Mouse (Mus musculus) MEL (cell line): ENCODE measurements around the gene Lancl3. TPM values are rescaled to one million over a fixed set of nuclear protein-coding genes. Genes with fewer than 3 reads are reported as not detected.

Source experiments
- DNase-seq: peaks from one replicate; pipeline ENCODE4 v3.0.0; 2011; ENCODE audit warnings: low read depth, low spot score
- H3K27ac ChIP-seq: 2 replicates; pipeline ENCODE4 v1.5.1; 2012; ENCODE audit warnings: low read depth, mild to moderate bottlenecking, control low read depth, low read length, moderate library complexity; ENCODE audit not compliant: control insufficient read depth
- H3K27me3 ChIP-seq, 2 experiments: fragments of 150-350 bp in 1 of 2; sonication (generic) in 1 of 2; 2 replicates each; pipeline ENCODE4 v1.6.1; 2012; ENCODE audit warnings: low read length in 2 of 2, mild to moderate bottlenecking in 2 of 2, improper control_type of control experiment in 1 of 2, moderate library complexity in 1 of 2; ENCODE audit not compliant: insufficient read depth in 2 of 2, control insufficient read depth in 1 of 2
- H3K36me3 ChIP-seq, 2 experiments: 2 replicates each; pipeline ENCODE4 v1.6.1; 2012 to 2014; ENCODE audit warnings: low read length in 2 of 2, improper control_type of control experiment in 1 of 2, inconsistent platforms in 1 of 2, mild to moderate bottlenecking in 1 of 2; ENCODE audit not compliant: insufficient read depth in 2 of 2, control insufficient read depth in 1 of 2
- H3K4me1 ChIP-seq, 2 experiments: fragments of 150-350 bp in 1 of 2; sonication (generic) in 1 of 2; 2 replicates each; pipeline ENCODE4 v1.6.1; 2012; ENCODE audit warnings: low read length in 2 of 2, improper control_type of control experiment in 1 of 2, mild to moderate bottlenecking in 1 of 2; ENCODE audit not compliant: insufficient read depth in 2 of 2, control insufficient read depth in 1 of 2
- H3K4me3 ChIP-seq, 2 experiments: fragments of 150-350 bp in 1 of 2; sonication (generic) in 1 of 2; 2 replicates each; pipeline ENCODE4 v1.5.1; 2012; ENCODE audit warnings: low read depth in 2 of 2, low read length in 2 of 2, mild to moderate bottlenecking in 2 of 2, moderate library complexity in 2 of 2, control low read depth in 1 of 2, improper control_type of control experiment in 1 of 2; ENCODE audit not compliant: control insufficient read depth in 1 of 2, insufficient read depth in 1 of 2
- H3K79me2 ChIP-seq: 2 replicates; pipeline ENCODE4 v1.6.1; 2012; ENCODE audit warnings: mild to moderate bottlenecking, low read length, moderate library complexity; ENCODE audit not compliant: control insufficient read depth, poor library complexity, insufficient read depth
- H3K9ac ChIP-seq: 2 replicates; pipeline ENCODE4 v1.6.1; 2012; ENCODE audit warnings: low read depth, mild to moderate bottlenecking, control low read depth, low read length, moderate library complexity; ENCODE audit not compliant: control insufficient read depth, poor library complexity, severe bottlenecking
- H3K9me3 ChIP-seq: fragments of 150-350 bp; sonication (generic); replicated peaks from 2 replicates; pipeline ENCODE4 v1.6.1; 2012; ENCODE audit warnings: mild to moderate bottlenecking, low read length, improper control_type of control experiment, moderate library complexity; ENCODE audit not compliant: insufficient read depth
- BHLHE40 ChIP-seq: IDR thresholded peaks from 2 replicates; pipeline ENCODE4 v1.6.1; 2012; ENCODE audit warnings: low read depth, mild to moderate bottlenecking, inconsistent platforms, low read length, improper control_type of control experiment, borderline replicate concordance
- CHD2 ChIP-seq: IDR thresholded peaks from 2 replicates; pipeline ENCODE4 v1.6.1; 2011; ENCODE audit warnings: low read length, improper control_type of control experiment
- CTCF ChIP-seq, 3 experiments: IDR thresholded peaks in 2 of 3; conservative IDR thresholded peaks in 1 of 3; 2 replicates each; pipeline ENCODE4 v1.5.1; 2011 to 2012; ENCODE audit warnings: low read length in 3 of 3, low read depth in 2 of 3, mild to moderate bottlenecking in 2 of 3, improper control_type of control experiment in 1 of 3, inconsistent platforms in 1 of 3, mixed read lengths in 1 of 3, moderate library complexity in 1 of 3; ENCODE audit not compliant: control insufficient read depth in 1 of 3, insufficient read depth in 1 of 3, poor library complexity in 1 of 3, severe bottlenecking in 1 of 3
- E2F4 ChIP-seq: IDR thresholded peaks from 2 replicates; pipeline ENCODE4 v1.6.1; 2011; ENCODE audit warnings: low read depth, low read length, improper control_type of control experiment, borderline replicate concordance
- ETS1 ChIP-seq: IDR thresholded peaks from 2 replicates; pipeline ENCODE4 v1.6.1; 2012; ENCODE audit warnings: low read depth, mild to moderate bottlenecking, inconsistent platforms, low read length, improper control_type of control experiment, moderate library complexity
- HCFC1 ChIP-seq: IDR thresholded peaks from 2 replicates; pipeline ENCODE4 v1.6.1; 2012; ENCODE audit warnings: low read depth, mild to moderate bottlenecking, inconsistent platforms, low read length, improper control_type of control experiment, moderate library complexity
- KAT2A ChIP-seq: conservative IDR thresholded peaks from 2 replicates; pipeline ENCODE4 v1.6.1; 2012; ENCODE audit warnings: low read depth, low read length, improper control_type of control experiment, inconsistent platforms
- MAFK ChIP-seq: IDR thresholded peaks from 2 replicates; pipeline ENCODE4 v1.6.1; 2011; ENCODE audit warnings: low read depth, mild to moderate bottlenecking, low read length, improper control_type of control experiment, borderline replicate concordance
- MAX ChIP-seq: IDR thresholded peaks from 2 replicates; pipeline ENCODE4 v1.6.1; 2011; ENCODE audit warnings: low read length, improper control_type of control experiment
- MAZ ChIP-seq: IDR thresholded peaks from 2 replicates; pipeline ENCODE4 v1.6.1; 2012; ENCODE audit warnings: low read depth, mild to moderate bottlenecking, inconsistent platforms, low read length, improper control_type of control experiment
- MEF2A ChIP-seq: IDR thresholded peaks from 2 replicates; pipeline ENCODE4 v1.6.1; 2014; ENCODE audit warnings: low read depth, mild to moderate bottlenecking, inconsistent platforms, low read length, improper control_type of control experiment; ENCODE audit not compliant: poor library complexity, insufficient replicate concordance, severe bottlenecking; ENCODE audit errors: extremely low read depth
- MXI1 ChIP-seq: IDR thresholded peaks from 2 replicates; pipeline ENCODE4 v1.6.1; 2011; ENCODE audit warnings: mild to moderate bottlenecking, low read depth, low read length, improper control_type of control experiment
- MYB ChIP-seq: IDR thresholded peaks from 2 replicates; pipeline ENCODE4 v1.6.1; 2011; ENCODE audit warnings: mild to moderate bottlenecking, low read depth, low read length, improper control_type of control experiment
- MYC ChIP-seq: IDR thresholded peaks from 2 replicates; pipeline ENCODE4 v1.6.1; 2011; ENCODE audit warnings: low read depth, mild to moderate bottlenecking, low read length, improper control_type of control experiment, moderate library complexity
- NELFE ChIP-seq: IDR thresholded peaks from 2 replicates; pipeline ENCODE4 v1.6.1; 2011; ENCODE audit warnings: low read depth, low read length, improper control_type of control experiment
- NRF1 ChIP-seq: IDR thresholded peaks from 2 replicates; pipeline ENCODE4 v1.6.1; 2014; ENCODE audit warnings: low read depth, mild to moderate bottlenecking, inconsistent platforms, low read length, improper control_type of control experiment, moderate library complexity; ENCODE audit not compliant: poor library complexity, insufficient read depth, severe bottlenecking
- RAD21 ChIP-seq: IDR thresholded peaks from 2 replicates; pipeline ENCODE4 v1.6.1; 2011; ENCODE audit warnings: mild to moderate bottlenecking, low read depth, low read length, improper control_type of control experiment
- SIN3A ChIP-seq: IDR thresholded peaks from 2 replicates; pipeline ENCODE4 v1.6.1; 2012; ENCODE audit warnings: low read length, improper control_type of control experiment, inconsistent platforms
- SMC3 ChIP-seq: IDR thresholded peaks from 2 replicates; pipeline ENCODE4 v1.6.1; 2011; ENCODE audit warnings: low read depth, low read length, improper control_type of control experiment
- TAL1 ChIP-seq: IDR thresholded peaks from 2 replicates; pipeline ENCODE4 v1.6.1; 2012; ENCODE audit warnings: mild to moderate bottlenecking, inconsistent platforms, low read length, moderate library complexity, mixed read lengths
- TBP ChIP-seq: IDR thresholded peaks from 2 replicates; pipeline ENCODE4 v1.8.0; 2011; ENCODE audit warnings: low read depth, low read length, improper control_type of control experiment
- TCF12 ChIP-seq: IDR thresholded peaks from 2 replicates; pipeline ENCODE4 v1.6.1; 2014; ENCODE audit warnings: low read depth, mild to moderate bottlenecking, inconsistent platforms, low read length, improper control_type of control experiment, moderate library complexity
- ZC3H11A ChIP-seq: IDR thresholded peaks from 2 replicates; pipeline ENCODE4 v1.6.1; 2012; ENCODE audit warnings: low read depth, mild to moderate bottlenecking, inconsistent platforms, low read length, improper control_type of control experiment
- ZMIZ1 ChIP-seq: IDR thresholded peaks from 2 replicates; pipeline ENCODE4 v1.6.1; 2012; ENCODE audit warnings: low read depth, mild to moderate bottlenecking, inconsistent platforms, low read length, improper control_type of control experiment, moderate library complexity
- ZNF384 ChIP-seq: IDR thresholded peaks from 2 replicates; pipeline ENCODE4 v1.6.1; 2012; ENCODE audit warnings: low read depth, mild to moderate bottlenecking, inconsistent platforms, low read length, improper control_type of control experiment
- polyA plus RNA-seq, 2 experiments: library from polyadenylated mRNA; stranded (reverse) in 1 of 2; unstranded in 1 of 2; fragments of >175 nt in 1 of 2; fragments of >200 nt in 1 of 2; gene quantifications; 2 replicates each; pipeline versions ENCODE4 v1.2.1 to v1.2.4; 2012; ENCODE audit warnings: low replicate concordance in 2 of 2, low read depth in 1 of 2; ENCODE audit not compliant: insufficient read length in 2 of 2, insufficient read depth in 1 of 2, missing spikeins in 1 of 2
- total RNA-seq: library from RNA; depleted of rRNA; stranded (reverse); fragments of 300-350 nt; gene quantifications from 2 replicates; pipeline ENCODE4 v1.2.3, GENCODE M21; 2012

Lancl3 gene
- total and polyA plus RNA-seq, 3 experiments, result 0.03 TPM; not detected in 2

GRCm38 (mm10) chrX:9205121-9205520 lies 5.4 kb downstream of the Lancl3 start:
- TF ChIP-seq ETS1 (no peak), E2F4 (no peak), KAT2A (no peak), NRF1 (no peak)
- no peaks in the 10 kb centered on the region for H3K79me2 ChIP-seq
- no peak overlapping the region for H3K9ac ChIP-seq
- H3K27ac ChIP-seq, result no peak overlapping the region
- peaks cover 0 to 8% of the 10 kb centered on the region in 2 experiments; a peak in 3 of 4 replicates for H3K27me3 ChIP-seq
- H3K9me3 ChIP-seq, result no peaks in the 10 kb centered on the region
- no peaks in the 10 kb centered on the region for H3K36me3 ChIP-seq
- no peak overlapping the region for H3K4me3 ChIP-seq
- no peaks in the 10 kb centered on the region for H3K4me1 ChIP-seq
- DNase-seq, result no peak

GRCm38 (mm10) chrX:9216244-9216643 lies 16.5 kb downstream of the Lancl3 start:
- H3K9ac ChIP-seq, result no peak overlapping the region
- no peak for TF ChIP-seq ZMIZ1
- no peak for TF ChIP-seq MYC
- TF ChIP-seq NELFE, result no peak
- TF ChIP-seq ZC3H11A, result peak; percentile 88
- TF ChIP-seq CTCF (IDR thresholded peaks at IDR 0.05 in 2 of 3, conservative IDR thresholded peaks at IDR 0.05 in 1 of 3; ENCODE audit: control insufficient read depth in 1 of 3, insufficient read depth in 1 of 3, low read depth in 2 of 3, low read length in 3 of 3, poor library complexity in 1 of 3, severe bottlenecking in 1 of 3), result peak; percentile 53 to 86 (median 77)
- peak; percentile 78 for TF ChIP-seq RAD21
- peak; percentile 90 for TF ChIP-seq SMC3
- H3K4me1 ChIP-seq, result peaks cover 0 to 3% of the 10 kb centered on the region in 2 experiments; a peak in 2 of 4 replicates
- H3K36me3 ChIP-seq, result no peaks in the 10 kb centered on the region
- no peaks in the 10 kb centered on the region for H3K79me2 ChIP-seq
- no peak overlapping the region for H3K4me3 ChIP-seq
- no peaks in the 10 kb centered on the region for H3K9me3 ChIP-seq
- peak; percentile 82 for DNase-seq
- no peak overlapping the region for H3K27ac ChIP-seq
- H3K27me3 ChIP-seq, result peaks cover 10 to 22% of the 10 kb centered on the region in 2 experiments

- TF ChIP-seq SIN3A (no peak), NRF1 (no peak), MAX (no peak), HCFC1 (no peak), BHLHE40 (no peak), TCF12 (no peak), MAZ (no peak), ETS1 (no peak), MYB (no peak), TBP (no peak), TAL1 (no peak), MXI1 (no peak), CHD2 (no peak), ZNF384 (no peak), KAT2A (no peak), MAFK (no peak), MEF2A (no peak), E2F4 (no peak)
- peaks cover 0 to 3% of the 10 kb centered on the region in 2 experiments; a peak in 2 of 4 replicates for H3K4me1 ChIP-seq
- H3K9ac ChIP-seq, result no peak overlapping the region
- no peak overlapping the region for H3K4me3 ChIP-seq
- H3K36me3 ChIP-seq, result peaks cover 0 to 3% of the 10 kb centered on the region in 2 experiments; a peak in 1 of 4 replicates
- DNase-seq, result peak; percentile 49
- H3K27me3 ChIP-seq, result no peaks in the 10 kb centered on the region; a peak in 1 of 4 replicates
- H3K9me3 ChIP-seq, result no peaks in the 10 kb centered on the region
- no peaks in the 10 kb centered on the region for H3K79me2 ChIP-seq
- H3K27ac ChIP-seq, result no peak overlapping the region
Measured at GRCm38 (mm10) chrX:9219570-9219969, 19.9 kb downstream of the Lancl3 start.
